Mouse (Mus musculus) spleen, postnatal 10 days (tissue): ENCODE results near the gene Scgb2b19.
"Not testable (repeated sequence)": the region's sequence is repeated elsewhere in the genome, so short reads cannot be mapped to it uniquely, and the experiment has no call there.

Source experiments
- DNase-seq, 2 experiments: peaks; one replicate each; pipeline ENCODE4 v3.0.0; 2021 to 2022; ENCODE audit warnings: low spot score in 2 of 2

Gene Scgb2b19

DNA sequence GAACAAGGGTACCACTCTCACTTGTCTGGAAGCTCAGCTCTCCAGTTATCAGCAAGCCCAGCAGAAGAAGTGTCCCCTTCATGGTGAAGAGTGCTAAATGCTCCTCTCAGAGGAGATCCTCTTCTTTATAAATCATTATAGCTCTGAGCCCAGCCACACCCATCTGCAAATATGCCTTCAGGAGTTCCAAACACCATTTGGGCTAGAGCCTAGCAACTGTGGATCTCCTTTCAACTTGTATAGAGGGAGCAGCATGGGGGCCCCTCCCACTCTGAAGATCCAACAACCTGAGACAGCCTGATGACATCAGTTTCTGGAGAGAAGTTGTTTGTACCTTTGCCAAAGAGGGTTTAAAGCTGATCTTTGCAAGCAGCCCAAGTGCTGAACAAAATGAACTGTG, at the start of gene Scgb2b19:
Scgb2b19 (minus strand) TSS at position 101 of the 400 bp plus-strand sequence.
- not testable (repeated sequence) for DNase-seq

DNA sequence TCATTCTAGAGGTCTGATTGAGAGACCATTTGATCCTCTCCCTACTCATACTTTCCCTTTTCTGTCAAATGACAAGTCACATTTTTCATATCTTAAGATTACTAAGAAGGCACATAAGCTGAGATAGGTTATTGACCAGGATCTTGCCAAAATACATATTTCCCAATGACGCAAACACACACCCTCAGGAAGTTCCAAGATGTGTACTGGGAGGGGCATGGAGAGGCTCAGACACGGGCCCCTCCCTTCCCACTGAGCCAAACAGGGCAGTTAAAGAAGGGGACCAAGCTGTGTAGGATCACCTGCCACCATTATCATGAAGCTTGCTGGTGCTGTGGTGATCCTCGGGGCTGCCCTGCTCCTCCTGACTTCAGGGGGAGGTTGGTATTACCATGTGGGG, 6.9 kb upstream of the Scgb2b19 start, which contains the start of gene Scgb1b19:
Scgb1b19 (plus strand) TSS at position 301 of the 400 bp plus-strand sequence.
- not testable (repeated sequence) for DNase-seq
